Mouse (Mus musculus): Measurements from ENCODE around the gene Zfp385a. TPM values are rescaled to one million over a fixed set of nuclear protein-coding genes. Genes with fewer than 3 reads are reported as not detected.

Gene Zfp385a
- polyA plus RNA-seq, 2 experiments: 16.4 to 23.4 TPM

- no peak for ATAC-seq (ENCODE audit: low FRiP score, low read depth)
- 95% methylated on average over 8 of the region's 8 CpGs for WGBS
- Histone ChIP-seq H3K4me2 (replicated peaks; ENCODE audit: low read depth, low read length, severe bottlenecking) (no peak overlapping the region), H3K4me3 (replicated peaks; ENCODE audit: low read length) (no peak overlapping the region), H3K4me1 (ENCODE audit: control insufficient read depth, insufficient read depth, low read length) (peaks cover 42% of the 10 kb centered on the region), H3K36me3 (ENCODE audit: control insufficient read depth, insufficient read depth, low read length) (peaks cover 50% of the 10 kb centered on the region), H3K9me3 (ENCODE audit: control insufficient read depth, low read length) (no peaks in the 10 kb centered on the region), H3K9ac (ENCODE audit: low read depth, low read length, severe bottlenecking) (no peak overlapping the region), H3K27ac (replicated peaks; ENCODE audit: low read depth, low read length) (no peak overlapping the region), H3K27me3 (ENCODE audit: control insufficient read depth, insufficient read depth, low read length) (no peaks in the 10 kb centered on the region)
- DNase-seq (ENCODE audit: low spot score): no peak
- TF ChIP-seq POLR2A (IDR thresholded peaks at IDR 0.05; ENCODE audit: borderline replicate concordance, extremely low read depth, insufficient read depth, insufficient read length): no peak
Observed at GRCm38 (mm10) chr15:103317731-103318130, 22.2 kb downstream of the Zfp385a start.

DNA sequence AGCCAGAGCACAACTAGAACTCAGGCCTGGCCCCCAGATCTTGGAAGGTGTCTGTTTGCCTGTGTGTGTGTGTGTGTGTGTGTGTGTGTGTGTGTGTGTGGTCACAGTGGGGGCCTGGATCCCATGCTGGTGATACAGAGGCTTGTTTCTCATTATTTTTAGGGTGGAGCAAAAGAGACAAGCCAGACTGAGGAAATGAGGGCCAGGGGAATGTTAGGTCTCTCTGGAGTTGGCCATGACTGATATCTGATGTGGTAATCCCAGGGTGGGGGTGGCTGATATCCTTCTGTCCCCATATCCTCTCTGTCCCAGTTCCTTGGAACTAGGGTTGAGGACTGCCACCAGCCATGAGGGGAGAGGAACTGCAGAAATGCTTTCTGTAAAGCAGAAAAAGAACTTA is 22.8 kb downstream of the Zfp385a start:
- Histone ChIP-seq H3K27me3 (ENCODE audit: control insufficient read depth, insufficient read depth, low read length) (no peaks in the 10 kb centered on the region), H3K9ac (ENCODE audit: low read depth, low read length, severe bottlenecking) (no peak overlapping the region), H3K36me3 (ENCODE audit: control insufficient read depth, insufficient read depth, low read length) (peaks cover 50% of the 10 kb centered on the region), H3K4me3 (replicated peaks; ENCODE audit: low read length) (no peak overlapping the region), H3K4me1 (ENCODE audit: control insufficient read depth, insufficient read depth, low read length) (peaks cover 35% of the 10 kb centered on the region), H3K4me2 (replicated peaks; ENCODE audit: low read depth, low read length, severe bottlenecking) (no peak overlapping the region), H3K9me3 (ENCODE audit: control insufficient read depth, low read length) (no peaks in the 10 kb centered on the region), H3K27ac (replicated peaks; ENCODE audit: low read depth, low read length) (no peak overlapping the region)
- ATAC-seq (ENCODE audit: low FRiP score, low read depth) (no peak), DNase-seq (ENCODE audit: low spot score) (no peak)
- TF ChIP-seq POLR2A (IDR thresholded peaks at IDR 0.05; ENCODE audit: borderline replicate concordance, extremely low read depth, insufficient read depth, insufficient read length): no peak

DNA sequence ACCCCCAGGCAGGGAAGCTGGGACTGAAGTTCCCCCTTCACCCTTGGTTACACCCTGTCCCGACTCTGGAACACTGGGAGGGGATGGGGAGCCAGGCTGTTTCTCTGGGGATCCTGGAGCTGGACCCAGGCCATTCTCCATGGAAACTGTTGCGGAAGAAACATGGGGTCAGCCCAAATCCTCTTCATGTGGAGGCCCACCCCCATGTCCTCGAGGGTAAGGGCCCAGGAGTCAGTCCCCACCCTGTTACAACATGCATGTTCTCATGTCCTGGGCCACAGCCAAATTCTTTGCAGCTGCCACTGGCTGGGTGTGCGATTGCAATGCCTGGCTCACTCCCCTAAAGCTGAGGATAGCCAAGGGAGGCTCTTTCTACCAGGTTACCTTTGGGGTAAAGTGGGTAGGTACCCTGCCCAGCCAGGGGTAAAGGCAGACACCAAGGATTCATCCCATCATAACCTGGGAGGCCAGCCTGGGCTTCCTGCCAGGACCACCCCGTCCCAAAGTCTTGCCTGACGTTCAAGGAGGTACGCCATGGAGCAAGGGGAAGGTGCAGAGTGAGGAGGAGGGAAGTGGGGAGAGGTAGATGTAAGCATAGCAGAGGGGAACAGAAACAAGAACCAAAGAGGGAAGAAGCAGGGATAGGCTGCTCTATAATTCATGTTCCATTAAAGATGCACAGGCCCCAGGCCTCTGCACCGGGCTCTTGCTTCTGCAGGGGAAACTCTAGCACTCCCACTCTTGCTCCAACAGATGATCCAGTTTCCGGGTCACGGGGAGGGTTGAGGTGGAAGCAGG is 23.7 kb downstream of the Zfp385a start:
- DNase-seq (ENCODE audit: low spot score) (peak; percentile 50), ATAC-seq (ENCODE audit: low FRiP score, low read depth) (no peak)
- H3K4me3 ChIP-seq (replicated peaks; ENCODE audit: low read length): no peak overlapping the region
- no peaks in the 10 kb centered on the region for H3K9me3 ChIP-seq (ENCODE audit: control insufficient read depth, low read length)
- TF ChIP-seq POLR2A (IDR thresholded peaks at IDR 0.05; ENCODE audit: borderline replicate concordance, extremely low read depth, insufficient read depth, insufficient read length): no peak
- no peak overlapping the region for H3K27ac ChIP-seq (replicated peaks; ENCODE audit: low read depth, low read length)
- no peaks in the 10 kb centered on the region for H3K27me3 ChIP-seq (ENCODE audit: control insufficient read depth, insufficient read depth, low read length)
- no peak overlapping the region for H3K4me2 ChIP-seq (replicated peaks; ENCODE audit: low read depth, low read length, severe bottlenecking)
- H3K4me1 ChIP-seq (ENCODE audit: control insufficient read depth, insufficient read depth, low read length): peaks cover 26% of the 10 kb centered on the region
- WGBS: 67% methylated on average over 10 of the region's 10 CpGs
- H3K36me3 ChIP-seq (ENCODE audit: control insufficient read depth, insufficient read depth, low read length): peaks cover 50% of the 10 kb centered on the region
- no peak overlapping the region for H3K9ac ChIP-seq (ENCODE audit: low read depth, low read length, severe bottlenecking)

DNA sequence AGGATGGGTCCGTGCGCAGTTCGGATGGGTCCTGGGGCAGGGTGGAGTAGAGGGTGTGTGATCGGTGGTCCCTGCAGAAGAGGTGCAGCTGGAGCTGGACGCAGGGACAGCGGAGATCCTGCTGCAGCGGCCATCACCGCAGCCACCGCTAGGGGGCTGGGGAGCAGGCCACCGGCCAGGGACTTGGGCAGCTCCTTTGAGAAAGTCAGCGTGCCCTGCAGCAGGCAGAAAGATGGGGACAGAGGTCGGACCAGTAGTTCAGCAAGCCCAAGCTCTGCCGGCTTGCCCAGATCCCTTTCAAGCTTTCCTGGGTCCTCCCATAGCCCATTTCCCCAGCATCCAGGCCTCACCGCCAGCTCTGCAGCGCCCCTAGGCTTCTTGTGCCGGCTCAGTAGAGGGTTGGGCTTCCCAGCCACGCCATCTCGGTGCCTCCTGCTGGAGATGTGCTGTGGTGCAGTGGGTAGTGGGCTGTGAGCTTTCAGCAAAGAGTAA is 24.8 kb downstream of the Zfp385a start:
- peak; percentile 73 for ATAC-seq (ENCODE audit: low FRiP score, low read depth)
- WGBS: 6% methylated on average over 15 of the region's 18 CpGs

GRCm38 (mm10) chr15:103314181-103314580 is 25.7 kb downstream of the Zfp385a start:
- no peak for ATAC-seq (ENCODE audit: low FRiP score, low read depth)
- Histone ChIP-seq H3K27ac (replicated peaks; ENCODE audit: low read depth, low read length) (no peak overlapping the region), H3K27me3 (ENCODE audit: control insufficient read depth, insufficient read depth, low read length) (no peaks in the 10 kb centered on the region), H3K9me3 (ENCODE audit: control insufficient read depth, low read length) (no peaks in the 10 kb centered on the region), H3K4me3 (replicated peaks; ENCODE audit: low read length) (peak overlapping the region; percentile 22), H3K4me1 (ENCODE audit: control insufficient read depth, insufficient read depth, low read length) (peaks cover 25% of the 10 kb centered on the region), H3K4me2 (replicated peaks; ENCODE audit: low read depth, low read length, severe bottlenecking) (peak overlapping the region; percentile 50), H3K9ac (ENCODE audit: low read depth, low read length, severe bottlenecking) (0 out of 2 replicates have a peak overlapping the region, but pooled peaks have one; percentile 34), H3K36me3 (ENCODE audit: control insufficient read depth, insufficient read depth, low read length) (peaks cover 44% of the 10 kb centered on the region)
- no peak for DNase-seq (ENCODE audit: low spot score)
- 50% methylated on average over 22 of the region's 22 CpGs for WGBS
- TF ChIP-seq POLR2A (IDR thresholded peaks at IDR 0.05; ENCODE audit: borderline replicate concordance, extremely low read depth, insufficient read depth, insufficient read length): no peak

More for the DNA sequence above, 24.8 kb downstream of the Zfp385a start:
- Histone ChIP-seq H3K27me3 (ENCODE audit: control insufficient read depth, insufficient read depth, low read length) (no peaks in the 10 kb centered on the region), H3K4me3 (replicated peaks; ENCODE audit: low read length) (peak overlapping the region; percentile 22), H3K36me3 (ENCODE audit: control insufficient read depth, insufficient read depth, low read length) (peaks cover 47% of the 10 kb centered on the region), H3K9ac (ENCODE audit: low read depth, low read length, severe bottlenecking) (peak overlapping the region; percentile 34; the same call in 1 of the 2 replicates), H3K4me1 (ENCODE audit: control insufficient read depth, insufficient read depth, low read length) (peaks cover 25% of the 10 kb centered on the region), H3K9me3 (ENCODE audit: control insufficient read depth, low read length) (no peaks in the 10 kb centered on the region), H3K4me2 (replicated peaks; ENCODE audit: low read depth, low read length, severe bottlenecking) (peak overlapping the region; percentile 50), H3K27ac (replicated peaks; ENCODE audit: low read depth, low read length) (no peak overlapping the region)
- peak; percentile 59 for DNase-seq (ENCODE audit: low spot score)
- no peak for TF ChIP-seq POLR2A (IDR thresholded peaks at IDR 0.05; ENCODE audit: borderline replicate concordance, extremely low read depth, insufficient read depth, insufficient read length)
